Mouse (Mus musculus) myocyte (in vitro differentiated cells): Measurements from ENCODE around the gene Pom121. TPM values are rescaled to one million over a fixed set of nuclear protein-coding genes. Genes with fewer than 3 reads are reported as not detected.

Experiments
- H3K27me3 ChIP-seq: one replicate; pipeline ENCODE4 v1.6.1; 2011; ENCODE audit not compliant: control insufficient read depth, insufficient read depth, insufficient read length
- H3K36me3 ChIP-seq: one replicate; pipeline ENCODE4 v1.6.1; 2011; ENCODE audit not compliant: control insufficient read depth, insufficient read depth
- H3K4me2 ChIP-seq: one replicate; pipeline ENCODE4 v1.6.1; 2011; ENCODE audit warnings: low read depth, control low read depth
- H3K4me3 ChIP-seq: one replicate; pipeline ENCODE4 v1.5.1; 2011; ENCODE audit warnings: mild to moderate bottlenecking, control low read depth, moderate library complexity
- H3K79me2 ChIP-seq: one replicate; pipeline ENCODE4 v1.6.1; 2011; ENCODE audit not compliant: control insufficient read depth, insufficient read depth
- H3ac ChIP-seq: one replicate; pipeline ENCODE4 v1.6.1; 2011; ENCODE audit not compliant: control insufficient read depth, insufficient read length
- CEBPB ChIP-seq: IDR thresholded peaks from 2 replicates; pipeline ENCODE4 v1.6.1; 2011; ENCODE audit warnings: mild to moderate bottlenecking, moderate library complexity; ENCODE audit not compliant: poor library complexity, insufficient read depth, severe bottlenecking
- E2F4 ChIP-seq: IDR thresholded peaks from one replicate; pipeline ENCODE4 v1.6.1; 2011; ENCODE audit warnings: mild to moderate bottlenecking, control low read depth, moderate library complexity; ENCODE audit not compliant: insufficient read depth
- MAX ChIP-seq: IDR thresholded peaks from one replicate; pipeline ENCODE4 v1.6.1; 2011; ENCODE audit warnings: low read depth, mild to moderate bottlenecking, control low read depth
- MYOD1 ChIP-seq, 3 experiments: IDR thresholded peaks; one replicate each; pipeline ENCODE4 v1.6.1; 2011; ENCODE audit warnings: control low read depth in 2 of 3, low read depth in 2 of 3, mild to moderate bottlenecking in 2 of 3, moderate library complexity in 1 of 3; ENCODE audit not compliant: insufficient read length in 2 of 3, control insufficient read depth in 1 of 3
- MYOG ChIP-seq, 3 experiments: IDR thresholded peaks; one replicate each; pipeline ENCODE4 v1.6.1; 2011; ENCODE audit warnings: control low read depth in 2 of 3, low read depth in 2 of 3, mild to moderate bottlenecking in 2 of 3; ENCODE audit not compliant: insufficient read length in 2 of 3, control insufficient read depth in 1 of 3, insufficient read depth in 1 of 3
- POLR2A ChIP-seq: IDR thresholded peaks from one replicate; pipeline ENCODE4 v1.6.1; 2011; ENCODE audit warnings: low read depth, mild to moderate bottlenecking, control low read depth, moderate library complexity; ENCODE audit not compliant: insufficient read length
- POLR2AphosphoS2 ChIP-seq: IDR thresholded peaks from one replicate; pipeline ENCODE4 v1.6.1; 2011; ENCODE audit warnings: low read depth, control low read depth; ENCODE audit not compliant: insufficient read length
- REST ChIP-seq: IDR thresholded peaks from one replicate; pipeline ENCODE4 v1.6.1; 2011; ENCODE audit warnings: mild to moderate bottlenecking, control low read depth, moderate library complexity; ENCODE audit not compliant: insufficient read depth, insufficient read length
- SRF ChIP-seq: IDR thresholded peaks from one replicate; pipeline ENCODE4 v1.6.1; 2011; ENCODE audit warnings: low read depth; ENCODE audit not compliant: control insufficient read depth, insufficient read length
- TCF12 ChIP-seq: IDR thresholded peaks from one replicate; pipeline ENCODE4 v1.6.1; 2011; ENCODE audit warnings: mild to moderate bottlenecking, control low read depth; ENCODE audit not compliant: poor library complexity, insufficient read depth, severe bottlenecking
- TCF3 ChIP-seq: IDR thresholded peaks from one replicate; pipeline ENCODE4 v1.6.1; 2011; ENCODE audit warnings: low read depth, control low read depth; ENCODE audit not compliant: insufficient read length
- USF1 ChIP-seq: IDR thresholded peaks from one replicate; pipeline ENCODE4 v1.6.1; 2011; ENCODE audit warnings: low read depth, mild to moderate bottlenecking, control low read depth, moderate library complexity
- polyA plus RNA-seq: library from polyadenylated mRNA; unstranded; fragments of >200 nt; fragmentation: generic; extraction: Trizol; gene quantifications from one replicate; pipeline ENCODE4 v1.2.1, GENCODE M21; 2012; ENCODE audit warnings: missing spikeins

Gene Pom121
- polyA plus RNA-seq, 1 experiment, result 14.0 TPM

DNA sequence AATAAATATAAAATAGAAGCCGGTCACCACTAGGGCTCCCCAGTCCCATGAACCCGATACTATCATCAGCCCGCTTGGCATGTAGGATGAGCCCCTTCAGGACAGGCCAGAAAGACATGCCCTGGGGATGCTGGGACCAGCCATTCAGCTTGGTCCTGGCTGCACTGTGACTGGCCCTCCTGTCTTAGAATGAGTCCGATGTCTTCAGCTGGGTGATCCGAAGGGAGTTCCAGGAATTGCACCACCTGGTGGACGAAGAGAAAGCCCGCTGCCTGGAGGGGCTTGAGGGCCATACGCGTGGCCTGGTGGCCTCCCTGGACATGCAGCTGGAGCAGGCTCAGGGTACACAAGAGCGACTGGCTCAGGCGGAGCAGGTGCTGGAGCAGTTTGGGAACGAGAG, 30.8 kb downstream of the Pom121 start:
- no peak overlapping the region for H3K4me2 ChIP-seq
- H3ac ChIP-seq, result no peak overlapping the region
- no peaks in the 10 kb centered on the region for H3K79me2 ChIP-seq
- no peaks in the 10 kb centered on the region for H3K36me3 ChIP-seq
- no peak overlapping the region for H3K4me3 ChIP-seq
- no peak for TF ChIP-seq POLR2A
- no peak for TF ChIP-seq USF1
- TF ChIP-seq MYOD1 (IDR thresholded peaks at IDR 0.05; ENCODE audit: control insufficient read depth in 1 of 3, insufficient read length in 2 of 3, low read depth in 2 of 3), result no peak
- TF ChIP-seq E2F4, result no peak
- TF ChIP-seq POLR2AphosphoS2, result no peak
- TF ChIP-seq SRF, result no peak
- no peak for TF ChIP-seq MYOG (IDR thresholded peaks at IDR 0.05; ENCODE audit: control insufficient read depth in 1 of 3, insufficient read depth in 1 of 3, insufficient read length in 2 of 3, low read depth in 2 of 3)
- TF ChIP-seq REST, result no peak
- no peak for TF ChIP-seq MAX
- TF ChIP-seq CEBPB, result no peak
- peaks cover 4% of the 10 kb centered on the region for H3K27me3 ChIP-seq

DNA sequence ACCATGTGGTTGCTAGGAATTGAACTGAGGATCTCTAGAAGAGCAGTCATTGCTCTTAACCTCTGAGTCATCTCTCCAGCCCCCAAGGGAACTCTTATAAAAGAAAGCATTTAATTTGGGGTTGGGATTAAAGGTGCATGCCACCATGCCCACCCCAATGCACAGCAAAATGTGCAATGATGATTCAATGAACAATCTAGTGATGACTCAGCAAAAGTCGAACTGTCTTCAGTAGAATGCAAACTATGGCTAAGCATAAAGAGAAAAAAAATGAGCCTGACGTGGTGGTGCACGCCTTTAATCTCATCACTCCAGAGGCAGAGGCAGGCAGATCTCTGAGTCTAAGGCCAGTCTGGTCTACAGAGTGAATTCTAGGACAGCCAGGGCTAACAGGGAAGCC, 31.8 kb downstream of the Pom121 start:
- no peak overlapping the region for H3K4me3 ChIP-seq
- no peak for TF ChIP-seq TCF12
- no peak for TF ChIP-seq REST
- no peak for TF ChIP-seq POLR2AphosphoS2
- H3K79me2 ChIP-seq, result no peaks in the 10 kb centered on the region
- no peaks in the 10 kb centered on the region for H3K36me3 ChIP-seq
- H3ac ChIP-seq, result no peak overlapping the region
- peaks cover 8% of the 10 kb centered on the region for H3K27me3 ChIP-seq
- no peak overlapping the region for H3K4me2 ChIP-seq

DNA sequence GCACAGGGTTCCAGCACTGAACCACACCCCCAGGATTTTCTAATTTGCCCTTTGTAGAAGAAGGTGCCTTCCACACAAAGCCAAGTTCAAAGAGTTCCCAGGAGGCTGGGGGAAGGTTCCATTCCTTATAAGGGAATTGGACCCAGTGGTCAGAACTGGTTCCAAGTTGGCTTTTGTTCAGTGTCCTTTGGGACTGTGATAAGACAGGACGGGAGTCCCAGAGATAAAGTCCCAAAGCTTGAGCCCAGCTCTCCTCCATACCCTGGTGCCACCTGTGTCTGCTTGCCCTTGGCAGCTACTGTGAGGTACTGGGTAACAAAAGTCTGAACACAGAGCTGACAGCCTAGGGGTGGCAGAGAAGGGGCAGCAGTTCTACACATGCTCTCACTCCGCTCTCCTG, 34.6 kb downstream of the Pom121 start:
- H3K4me3 ChIP-seq, result no peak overlapping the region
- H3K4me2 ChIP-seq, result no peak overlapping the region
- H3K36me3 ChIP-seq, result no peaks in the 10 kb centered on the region
- H3K79me2 ChIP-seq, result no peaks in the 10 kb centered on the region
- peaks cover 14% of the 10 kb centered on the region for H3K27me3 ChIP-seq
- TF ChIP-seq REST (no peak), POLR2A (no peak), CEBPB (no peak), TCF3 (no peak), MYOD1 (IDR thresholded peaks at IDR 0.05; ENCODE audit: control insufficient read depth in 1 of 3, insufficient read length in 2 of 3, low read depth in 2 of 3) (no peak), MYOG (IDR thresholded peaks at IDR 0.05; ENCODE audit: control insufficient read depth in 1 of 3, insufficient read depth in 1 of 3, insufficient read length in 2 of 3, low read depth in 2 of 3) (no peak), USF1 (no peak), POLR2AphosphoS2 (no peak), SRF (no peak), E2F4 (no peak), TCF12 (no peak), MAX (no peak)
- no peak overlapping the region for H3ac ChIP-seq

DNA sequence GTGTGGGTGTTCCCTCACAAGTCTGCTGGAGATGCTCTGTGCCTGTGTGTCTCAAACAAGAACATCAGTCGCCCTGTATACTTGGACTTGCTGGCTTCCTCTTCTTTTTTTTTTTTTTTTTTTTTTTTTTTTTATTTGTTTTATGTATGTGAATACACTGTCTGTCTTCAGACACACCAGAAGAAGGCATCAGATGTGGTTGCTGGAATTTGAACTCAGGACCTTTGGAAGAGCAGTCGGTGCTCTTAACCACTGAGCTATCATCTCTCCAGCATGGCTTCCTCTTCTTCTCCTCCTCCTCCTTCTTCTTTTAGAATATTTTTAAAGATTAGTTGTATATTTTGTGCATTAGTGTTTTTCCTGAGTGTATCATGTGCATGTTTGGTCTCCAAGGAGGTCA, 36.8 kb downstream of the Pom121 start:
- Histone ChIP-seq H3K79me2 (no peaks in the 10 kb centered on the region), H3K4me3 (no peak overlapping the region), H3K4me2 (no peak overlapping the region), H3K36me3 (no peaks in the 10 kb centered on the region), H3ac (no peak overlapping the region), H3K27me3 (peaks cover 30% of the 10 kb centered on the region)
- TF ChIP-seq E2F4 (no peak), POLR2A (no peak), POLR2AphosphoS2 (no peak), TCF12 (no peak), CEBPB (no peak)

GRCm38 (mm10) chr5:135356090-135356489, 38.3 kb downstream of the Pom121 start:
- TF ChIP-seq MYOG (IDR thresholded peaks at IDR 0.05; ENCODE audit: control insufficient read depth in 1 of 3, insufficient read depth in 1 of 3, insufficient read length in 2 of 3, low read depth in 2 of 3) (no peak), E2F4 (no peak), MYOD1 (IDR thresholded peaks at IDR 0.05; ENCODE audit: control insufficient read depth in 1 of 3, insufficient read length in 2 of 3, low read depth in 2 of 3) (no peak), MAX (no peak), TCF3 (no peak), TCF12 (no peak), POLR2AphosphoS2 (no peak), POLR2A (no peak), USF1 (no peak), SRF (no peak), CEBPB (no peak), REST (no peak)
- H3K4me2 ChIP-seq, result no peak overlapping the region
- H3K79me2 ChIP-seq, result no peaks in the 10 kb centered on the region
- H3K4me3 ChIP-seq, result no peak overlapping the region
- no peak overlapping the region for H3ac ChIP-seq
- H3K36me3 ChIP-seq, result no peaks in the 10 kb centered on the region
- H3K27me3 ChIP-seq, result peaks cover 45% of the 10 kb centered on the region
